Mouse (Mus musculus): ENCODE results near the gene Galnt12.

Galnt12 gene

GRCm38 (mm10) chr4:47093647-47094046, 1.9 kb downstream of the Galnt12 start:
- no peak for DNase-seq (ENCODE audit: low spot score in 2 of 2)

- no peak for DNase-seq (ENCODE audit: low spot score in 2 of 2)
Measured at GRCm38 (mm10) chr4:47103561-47103960, 11.9 kb downstream of the Galnt12 start.

GRCm38 (mm10) chr4:47111885-47112284, 20.2 kb downstream of the Galnt12 start:
- DNase-seq (ENCODE audit: low spot score in 2 of 2): no peak

- no peak for DNase-seq (ENCODE audit: low spot score in 2 of 2)
Measured at GRCm38 (mm10) chr4:47112560-47112959, 20.9 kb downstream of the Galnt12 start.

GRCm38 (mm10) chr4:47122051-47122706, 30.5 kb downstream of the Galnt12 start:
- peak; percentile 24 to 68 for DNase-seq (ENCODE audit: low spot score in 2 of 2)

- DNase-seq (ENCODE audit: low spot score in 2 of 2): no peak
Measured at GRCm38 (mm10) chr4:47124140-47124711, 32.5 kb downstream of the Galnt12 start.

- DNase-seq (ENCODE audit: low spot score in 2 of 2): no peak
Measured at GRCm38 (mm10) chr4:47128515-47128914, 36.8 kb downstream of the Galnt12 start.

- no peak for DNase-seq (ENCODE audit: low spot score in 2 of 2)
Measured at GRCm38 (mm10) chr4:47129572-47129971, 37.9 kb downstream of the Galnt12 start.

- DNase-seq (ENCODE audit: low spot score in 2 of 2): no peak
Measured at GRCm38 (mm10) chr4:47130111-47131050, 38.7 kb downstream of the Galnt12 start.

- no peak for DNase-seq (ENCODE audit: low spot score in 2 of 2)
Measured at GRCm38 (mm10) chr4:47131931-47132330, 40.2 kb downstream of the Galnt12 start.

- DNase-seq (ENCODE audit: low spot score in 2 of 2): no peak
Measured at GRCm38 (mm10) chr4:47132413-47132812, 40.7 kb downstream of the Galnt12 start.

GRCm38 (mm10) chr4:47136699-47137101, 45.0 kb downstream of the Galnt12 start:
- no peak for DNase-seq (ENCODE audit: low spot score in 2 of 2)

GRCm38 (mm10) chr4:47137479-47137878, 45.8 kb downstream of the Galnt12 start:
- no peak for DNase-seq (ENCODE audit: low spot score in 2 of 2)

GRCm38 (mm10) chr4:47138411-47138810, 46.7 kb downstream of the Galnt12 start:
- DNase-seq (ENCODE audit: low spot score in 2 of 2): no peak

GRCm38 (mm10) chr4:47138967-47139777, 47.5 kb downstream of the Galnt12 start:
- peak in 1 of 2 experiments; percentile 21 for DNase-seq (ENCODE audit: low spot score in 2 of 2)

GRCm38 (mm10) chr4:47140301-47140700, 48.6 kb downstream of the Galnt12 start:
- DNase-seq (ENCODE audit: low spot score in 2 of 2): no peak

- DNase-seq (ENCODE audit: low spot score in 2 of 2): no peak
Measured at GRCm38 (mm10) chr4:47141444-47142154, 49.9 kb downstream of the Galnt12 start.

GRCm38 (mm10) chr4:47143849-47144248, 52.1 kb downstream of the Galnt12 start:
- no peak for DNase-seq (ENCODE audit: low spot score in 2 of 2)

- no peak for DNase-seq (ENCODE audit: low spot score in 2 of 2)
Measured at GRCm38 (mm10) chr4:47145341-47145740, 53.6 kb downstream of the Galnt12 start.

- DNase-seq (ENCODE audit: low spot score in 2 of 2): no peak
Measured at GRCm38 (mm10) chr4:47146561-47146960, 54.9 kb downstream of the Galnt12 start.

- no peak for DNase-seq (ENCODE audit: low spot score in 2 of 2)
Measured at GRCm38 (mm10) chr4:47149963-47150362, 58.3 kb downstream of the Galnt12 start.

All from spleen, postnatal 10 days (tissue).